Mouse (Mus musculus): ENCODE data around the gene Ube2d1.

Ube2d1 gene

GRCm38 (mm10) chr10:71291179-71291661 lies 6.2 kb upstream of the Ube2d1 start:
- DNase-seq (ENCODE audit: low read depth in 2 of 2, low spot score in 2 of 2) = no peak

- peak in 1 of 2 experiments; percentile 16 for DNase-seq (ENCODE audit: low read depth in 2 of 2, low spot score in 2 of 2)
Measured at GRCm38 (mm10) chr10:71284511-71285125, 444 bp downstream of the Ube2d1 start.

DNA sequence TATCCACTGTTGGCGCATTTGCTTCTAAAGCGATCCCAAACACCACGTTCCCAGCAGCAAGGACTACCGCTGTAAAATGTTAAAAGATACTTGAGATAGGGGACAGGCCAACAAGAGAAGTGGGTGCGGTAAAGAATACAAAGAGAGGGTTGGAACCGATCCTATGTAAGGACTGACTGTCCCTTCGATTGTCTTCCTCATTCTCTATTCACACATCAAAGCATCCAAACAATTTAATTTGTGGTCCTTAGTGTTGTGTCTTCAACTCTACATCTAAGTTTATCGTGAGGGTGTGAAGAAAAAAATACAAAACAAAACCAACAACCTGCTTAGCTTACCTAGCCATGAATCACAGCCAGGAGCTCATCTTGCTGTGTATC lies 941 bp downstream of the Ube2d1 start:
- DNase-seq (ENCODE audit: low read depth in 2 of 2, low spot score in 2 of 2) = no peak

- DNase-seq (ENCODE audit: low read depth in 2 of 2, low spot score in 2 of 2) = no peak
Measured at GRCm38 (mm10) chr10:71273008-71273739, 11.9 kb downstream of the Ube2d1 start.

- DNase-seq (ENCODE audit: low read depth in 2 of 2, low spot score in 2 of 2) = no peak
Measured at GRCm38 (mm10) chr10:71267973-71268372, 17.1 kb downstream of the Ube2d1 start.

GRCm38 (mm10) chr10:71267511-71267910 lies 17.6 kb downstream of the Ube2d1 start:
- DNase-seq (ENCODE audit: low read depth in 2 of 2, low spot score in 2 of 2) = no peak

DNA sequence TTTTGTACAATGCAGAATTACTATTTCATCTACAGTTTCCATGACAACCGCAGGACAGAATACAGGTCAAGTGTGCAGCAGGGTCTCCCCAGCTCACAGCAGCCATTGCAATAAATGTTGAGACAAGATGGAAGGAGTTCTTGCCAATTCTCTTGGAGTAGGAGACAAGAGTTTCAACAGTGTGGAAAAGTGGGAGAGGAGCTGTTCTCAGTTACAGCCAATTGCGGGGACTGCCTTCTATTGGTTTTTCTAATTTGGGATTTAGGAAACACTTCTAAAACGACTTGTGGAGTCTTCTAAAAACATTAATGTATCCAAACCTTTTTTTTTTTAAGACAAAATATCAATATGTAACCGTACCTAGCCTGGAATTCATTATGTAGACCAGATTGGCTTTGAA lies 20.0 kb downstream of the Ube2d1 start:
- DNase-seq (ENCODE audit: low read depth in 2 of 2, low spot score in 2 of 2) = no peak

- DNase-seq (ENCODE audit: low read depth in 2 of 2, low spot score in 2 of 2) = no peak
Measured at GRCm38 (mm10) chr10:71261637-71262036, 23.4 kb downstream of the Ube2d1 start.

DNA sequence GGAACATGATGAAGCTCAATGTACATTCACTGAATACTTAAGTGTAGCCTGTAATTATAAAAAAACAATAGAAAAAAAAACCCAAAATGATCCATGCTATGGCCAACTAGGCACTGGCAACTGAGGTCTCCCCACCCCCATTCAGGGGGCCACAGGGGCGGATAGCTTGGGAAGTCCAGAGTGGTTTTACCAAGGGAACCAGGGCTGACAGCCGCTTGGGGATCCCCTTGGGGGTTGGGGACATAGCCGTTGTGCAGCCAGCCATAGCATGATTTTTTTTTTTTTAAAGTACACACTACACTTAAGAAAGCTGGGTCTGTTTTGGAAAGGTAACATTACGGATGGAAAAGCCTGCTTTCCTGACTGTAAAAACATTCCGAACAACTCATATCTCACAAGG lies 26.1 kb downstream of the Ube2d1 start:
- DNase-seq (ENCODE audit: low read depth in 2 of 2, low spot score in 2 of 2) = no peak

DNA sequence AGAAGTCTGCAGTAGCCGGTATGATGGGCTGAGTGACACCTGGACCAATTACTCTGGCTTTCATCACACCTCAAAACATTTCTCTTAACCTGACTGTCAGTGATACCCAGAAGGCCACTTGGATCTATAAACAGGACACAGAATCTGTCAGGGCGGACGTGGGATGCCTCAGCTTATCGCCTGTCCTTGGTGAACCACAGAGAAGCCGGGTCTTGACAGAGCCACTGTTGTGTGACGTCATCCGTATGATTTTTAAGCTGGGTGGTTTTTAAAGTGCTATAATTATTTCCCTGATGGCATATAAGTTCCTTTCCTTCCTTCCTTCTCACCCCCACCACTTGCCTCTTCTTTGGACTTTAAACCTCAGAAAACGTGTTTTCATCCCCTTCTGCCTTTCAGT lies 26.5 kb downstream of the Ube2d1 start:
- DNase-seq (ENCODE audit: low read depth in 2 of 2, low spot score in 2 of 2) = no peak

GRCm38 (mm10) chr10:71253147-71253546 lies 31.9 kb downstream of the Ube2d1 start:
- no peak for DNase-seq (ENCODE audit: low read depth in 2 of 2, low spot score in 2 of 2)

DNA sequence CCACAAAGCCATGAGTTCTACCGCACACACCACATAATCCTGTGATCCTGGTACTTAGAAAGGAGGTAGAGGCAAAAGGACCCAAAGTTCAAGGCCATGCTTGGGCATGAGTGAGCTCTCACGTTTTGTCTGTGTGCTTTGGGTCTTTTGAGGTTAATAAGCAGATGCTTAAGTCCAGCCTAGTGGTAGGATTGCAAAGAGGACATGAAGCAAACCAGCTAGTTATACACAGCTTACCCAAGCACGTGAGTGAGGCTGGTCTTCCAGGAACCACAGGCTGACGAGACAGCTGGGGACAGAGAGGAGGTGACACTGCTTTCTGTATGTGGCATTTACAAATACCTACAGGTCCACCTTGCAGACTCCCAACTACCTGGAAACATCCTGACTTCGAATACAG lies 32.6 kb downstream of the Ube2d1 start:
- DNase-seq (ENCODE audit: low read depth in 2 of 2, low spot score in 2 of 2) = no peak

DNA sequence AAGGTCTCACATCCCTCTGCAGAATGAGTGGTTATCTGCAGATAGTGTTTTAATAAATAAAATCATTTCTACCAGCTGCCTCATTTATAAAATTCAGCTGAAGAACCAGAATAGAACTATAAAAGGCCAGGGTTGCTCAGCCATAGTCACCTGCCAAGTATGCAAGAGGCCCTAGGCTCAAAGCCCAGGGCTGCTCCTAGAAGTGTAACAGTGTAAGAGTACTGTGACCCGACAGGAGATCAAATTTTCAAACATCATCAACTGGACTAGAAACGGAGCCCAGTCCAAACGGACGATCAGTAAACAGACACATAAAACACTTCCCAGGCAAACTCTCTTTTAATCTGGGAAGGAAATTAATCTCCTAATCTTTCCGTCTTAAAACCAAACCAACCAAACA lies 33.2 kb downstream of the Ube2d1 start:
- DNase-seq (ENCODE audit: low read depth in 2 of 2, low spot score in 2 of 2) = no peak

DNA sequence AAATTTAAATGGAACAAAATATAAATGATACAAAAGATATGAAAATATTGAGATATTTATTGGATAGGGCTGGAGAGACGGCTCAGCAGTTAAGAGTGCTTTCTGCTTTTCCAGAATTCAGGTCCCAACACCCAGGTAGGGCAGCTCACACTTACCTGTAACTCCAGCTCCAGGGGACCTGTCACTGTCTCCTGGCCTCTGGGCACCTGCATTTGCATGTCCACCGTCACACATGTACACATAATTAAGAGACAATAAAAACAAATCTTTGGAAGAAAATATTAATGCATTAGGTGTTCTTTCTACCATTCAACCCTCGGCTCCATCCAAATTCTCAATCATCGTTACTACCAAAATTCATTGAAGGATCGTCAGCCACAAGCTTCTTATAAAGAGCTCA lies 33.8 kb downstream of the Ube2d1 start:
- DNase-seq (ENCODE audit: low read depth in 2 of 2, low spot score in 2 of 2) = no peak

DNA sequence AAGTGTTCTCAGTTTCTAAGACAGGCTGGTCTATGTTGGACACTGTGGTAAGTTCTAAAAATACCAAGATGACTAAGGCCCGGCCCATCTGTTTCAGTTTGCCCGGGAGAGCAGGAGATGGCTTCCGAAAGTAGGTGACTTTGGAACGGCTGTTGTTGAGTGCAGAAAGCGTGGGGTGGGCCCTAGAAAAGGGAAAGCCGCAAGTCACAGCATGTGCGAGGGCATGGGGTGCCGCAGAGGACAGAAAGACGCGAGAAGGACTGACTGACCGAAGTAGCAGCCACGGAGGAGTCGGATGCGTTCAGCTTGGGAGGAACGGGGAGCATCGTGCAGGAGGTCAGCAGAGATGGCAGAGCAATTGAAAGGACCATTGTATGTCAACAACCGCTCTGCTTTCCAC lies 34.6 kb downstream of the Ube2d1 start:
- no peak for DNase-seq (ENCODE audit: low read depth in 2 of 2, low spot score in 2 of 2)

DNA sequence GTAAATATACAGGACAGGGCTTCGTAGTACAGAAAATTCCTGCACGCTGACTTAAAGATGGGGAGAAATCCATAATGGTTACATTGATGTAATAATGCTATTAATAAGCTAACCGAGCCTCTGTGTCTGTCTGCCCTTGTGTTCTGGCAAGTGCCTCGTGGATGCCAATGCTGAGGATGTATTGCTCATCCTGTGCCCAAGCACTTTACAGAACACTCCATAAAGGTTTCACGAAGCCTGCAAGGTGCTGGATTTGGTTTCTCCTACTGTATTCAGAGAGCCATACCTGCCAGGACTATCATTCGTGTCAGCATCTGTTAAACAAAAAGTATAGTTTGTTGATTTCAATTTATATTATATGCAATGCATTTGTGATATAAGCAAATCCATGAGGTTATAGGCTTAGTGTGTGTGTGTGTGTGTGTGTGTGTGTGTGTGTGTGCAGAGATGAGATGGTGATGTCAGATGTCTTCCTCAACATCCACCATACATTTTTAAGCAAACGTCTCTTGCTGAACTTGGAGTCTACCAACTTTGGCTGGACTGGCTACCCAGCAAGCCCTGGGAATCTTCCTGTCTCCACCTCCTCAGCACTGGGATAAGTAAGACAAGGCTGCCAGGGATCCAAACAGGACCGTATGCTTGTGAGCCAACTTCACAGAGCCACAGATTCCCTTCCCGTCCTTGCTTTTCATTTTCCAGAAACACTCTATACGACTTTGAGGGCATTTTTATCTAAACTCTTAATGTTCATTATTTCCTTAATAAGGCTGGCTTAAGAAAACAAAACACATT lies 35.8 kb downstream of the Ube2d1 start:
- no peak for DNase-seq (ENCODE audit: low read depth in 2 of 2, low spot score in 2 of 2)

- peak in 1 of 2 experiments; percentile 16 for DNase-seq (ENCODE audit: low read depth in 2 of 2, low spot score in 2 of 2)
Measured at GRCm38 (mm10) chr10:71246956-71247355, 38.1 kb downstream of the Ube2d1 start.

DNA sequence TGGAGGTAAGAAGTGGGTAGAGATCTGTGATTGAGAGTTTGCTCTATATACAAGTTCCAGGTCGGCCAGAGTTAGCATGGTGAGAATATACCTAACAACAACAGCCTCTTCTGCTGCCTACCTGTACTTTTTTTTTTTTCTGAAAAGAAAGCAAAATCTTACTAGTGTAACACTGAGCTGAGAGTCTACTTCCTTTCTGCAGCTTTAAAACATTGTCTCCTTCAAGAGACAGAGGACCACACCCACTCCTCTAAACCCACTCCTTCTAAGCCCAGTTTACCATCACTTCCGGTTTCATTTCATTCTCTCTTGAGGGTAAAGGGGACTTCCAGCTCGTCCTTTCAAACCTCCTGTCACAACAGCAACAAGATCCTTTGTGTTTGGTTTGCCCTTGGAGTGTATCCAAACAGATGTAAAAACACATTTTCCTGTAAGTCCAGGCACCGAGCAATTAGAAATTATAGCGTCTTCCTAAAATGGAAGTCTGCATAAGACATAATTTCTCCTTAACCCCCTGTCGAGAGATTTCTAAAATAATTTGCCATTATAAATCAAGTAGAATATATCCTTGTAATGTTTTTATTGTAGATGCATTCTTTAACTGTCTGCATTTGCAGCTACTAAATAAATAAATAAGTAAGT lies 45.5 kb downstream of the Ube2d1 start:
- peak; percentile 22 to 44 for DNase-seq (ENCODE audit: low read depth in 2 of 2, low spot score in 2 of 2)

DNA sequence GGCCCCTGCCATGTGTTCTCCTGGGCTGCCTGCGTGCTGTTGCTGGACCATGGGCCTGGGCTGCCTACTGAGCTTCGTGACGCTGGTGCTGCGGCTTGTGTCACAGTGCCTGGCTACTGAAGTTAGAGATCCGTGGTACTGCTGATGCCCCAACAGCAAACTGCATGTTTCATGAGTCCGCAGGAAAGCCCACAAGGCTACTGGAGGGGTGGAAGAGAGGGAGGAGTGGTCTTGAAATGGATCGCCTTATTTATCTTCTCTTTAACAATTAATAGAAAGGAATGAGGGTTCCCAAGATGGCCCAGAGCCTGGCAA lies 46.9 kb downstream of the Ube2d1 start, which contains the start of gene Tfam:
TSS of gene Tfam (minus strand) at position 41 of the 315 bp plus-strand sequence.
- DNase-seq (ENCODE audit: low read depth in 2 of 2, low spot score in 2 of 2) = no peak

- peak; percentile 93 to 97 for DNase-seq (ENCODE audit: low read depth in 2 of 2, low spot score in 2 of 2)
Measured at GRCm38 (mm10) chr10:71237516-71238239, 47.4 kb downstream of the Ube2d1 start.

DNA sequence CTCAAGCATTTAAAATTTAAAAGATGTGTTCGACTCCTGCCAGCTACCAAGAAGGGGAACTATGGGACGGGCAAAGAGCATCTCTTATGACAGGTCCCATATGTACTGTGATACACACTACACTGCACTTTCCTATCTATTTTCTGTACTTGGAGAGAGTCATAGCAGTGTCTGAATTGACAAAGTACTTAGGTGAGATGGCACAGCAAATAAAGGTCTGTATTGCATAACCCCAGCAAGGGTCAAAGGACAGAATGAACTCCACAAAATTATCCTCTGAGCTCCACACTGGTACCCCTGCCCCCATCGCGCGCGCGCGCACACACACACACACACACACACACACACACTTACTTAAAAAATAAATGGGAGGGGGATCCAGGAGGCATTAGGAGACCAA lies 51.0 kb downstream of the Ube2d1 start:
- DNase-seq (ENCODE audit: low read depth in 2 of 2, low spot score in 2 of 2) = no peak

Data from CD8-positive naive resting alpha-beta T cell, adult 2 months (primary cell).